Mouse (Mus musculus) adrenal gland, postnatal 36 days (tissue): ENCODE measurements around the gene Bhmt2. TPM values are rescaled to one million over a fixed set of nuclear protein-coding genes. Genes with fewer than 3 reads are reported as not detected.

Source experiments
- DNase-seq, 2 experiments: peaks; one replicate each; pipeline ENCODE4 v3.0.0; 2021; ENCODE audit warnings: mixed read lengths in 1 of 2
- long read RNA-seq, 2 experiments: library from polyadenylated mRNA; stranded (forward); transcript quantifications; one replicate each; pipeline ENCODE4 v2.0.0; 2021; ENCODE audit warnings: borderline sequencing depth in 2 of 2
- total RNA-seq, 2 experiments: library from RNA; stranded (reverse); gene quantifications; 2 replicates each; pipeline ENCODE4 v1.2.3; 2021

The Bhmt2 gene
- total RNA-seq, result under 1 TPM in 1 of 2 experiments, not detected in 1; 0.26 TPM
- long read RNA-seq, experiment 1, result 0 reads
- long read RNA-seq, experiment 2, result 0 reads

GRCm38 (mm10) chr13:93674131-93674561 is at the start of gene Bhmt2, which contains the start of gene Dmgdh:
TSS of gene Bhmt2 (minus strand) at chr13:93674302.
TSS of gene Dmgdh (plus strand) at chr13:93674433.
- DNase-seq, result peak; percentile 5 to 13

GRCm38 (mm10) chr13:93723455-93723854 is 49.4 kb upstream of the Bhmt2 start:
- no peak for DNase-seq

GRCm38 (mm10) chr13:93721916-93722315 is 47.8 kb upstream of the Bhmt2 start:
- DNase-seq, result no peak

- DNase-seq, result peak; percentile 73 to 85
These were observed 44.8 kb upstream of the Bhmt2 start for GRCm38 (mm10) chr13:93718948-93719347.

- no peak for DNase-seq
These were observed 43.0 kb upstream of the Bhmt2 start for GRCm38 (mm10) chr13:93717113-93717512.

- no peak for DNase-seq
These were observed 39.7 kb upstream of the Bhmt2 start for GRCm38 (mm10) chr13:93713826-93714225.

- DNase-seq, result no peak
These were observed 38.3 kb upstream of the Bhmt2 start for GRCm38 (mm10) chr13:93712362-93712761.

GRCm38 (mm10) chr13:93711226-93711625 is 37.1 kb upstream of the Bhmt2 start:
- no peak for DNase-seq

- no peak for DNase-seq
These were observed 36.2 kb upstream of the Bhmt2 start for GRCm38 (mm10) chr13:93710325-93710724.

- DNase-seq, result no peak
These were observed 33.2 kb upstream of the Bhmt2 start for GRCm38 (mm10) chr13:93707271-93707670.

GRCm38 (mm10) chr13:93705697-93706096 is 31.6 kb upstream of the Bhmt2 start:
- no peak for DNase-seq

- DNase-seq, result no peak
These were observed 24.8 kb upstream of the Bhmt2 start for GRCm38 (mm10) chr13:93698866-93699265.

GRCm38 (mm10) chr13:93690821-93691220 is 16.7 kb upstream of the Bhmt2 start:
- DNase-seq, result no peak

GRCm38 (mm10) chr13:93689566-93689965 is 15.5 kb upstream of the Bhmt2 start:
- DNase-seq, result no peak

- no peak for DNase-seq
These were observed 13.2 kb upstream of the Bhmt2 start for GRCm38 (mm10) chr13:93687321-93687720.

GRCm38 (mm10) chr13:93685226-93685625 is 11.1 kb upstream of the Bhmt2 start:
- no peak for DNase-seq

- no peak for DNase-seq
These were observed 9.2 kb upstream of the Bhmt2 start for GRCm38 (mm10) chr13:93683336-93683735.

- DNase-seq, result peak in 1 of 2 experiments; percentile 7
These were observed 2.8 kb upstream of the Bhmt2 start for GRCm38 (mm10) chr13:93676864-93677263.

GRCm38 (mm10) chr13:93673296-93673695 is 806 bp downstream of the Bhmt2 start:
- DNase-seq, result no peak

- no peak for DNase-seq
These were observed 1.7 kb downstream of the Bhmt2 start for GRCm38 (mm10) chr13:93672371-93672770.

- no peak for DNase-seq
These were observed 6.5 kb downstream of the Bhmt2 start for GRCm38 (mm10) chr13:93667586-93667985.

- DNase-seq, result no peak
These were observed 16.2 kb downstream of the Bhmt2 start for GRCm38 (mm10) chr13:93657941-93658340.

- DNase-seq, result no peak
These were observed 20.7 kb downstream of the Bhmt2 start for GRCm38 (mm10) chr13:93653382-93653781.

- peak; percentile 33 to 44 for DNase-seq
These were observed 25.5 kb downstream of the Bhmt2 start for GRCm38 (mm10) chr13:93648387-93649130.
